Mouse (Mus musculus) cerebellum, adult 2 months (tissue): ENCODE results near the gene Bcar1.

ENCODE experiments used
- CTCF ChIP-seq: fragments of 200-500 bp; IDR thresholded peaks from 2 replicates; pipeline ENCODE4 v1.5.1; 2011; ENCODE audit warnings: low read depth, mild to moderate bottlenecking, control low read depth, low read length, moderate library complexity, borderline replicate concordance; ENCODE audit not compliant: insufficient read depth
- POLR2A ChIP-seq: fragments of 200-500 bp; IDR thresholded peaks from 2 replicates; pipeline ENCODE4 v1.6.1; 2011; ENCODE audit warnings: low read length, control low read depth, borderline replicate concordance; ENCODE audit not compliant: insufficient read depth

GRCm38 (mm10) chr8:111787683-111788082, 44.1 kb upstream of the Bcar1 start:
- no peak for TF ChIP-seq POLR2A
- TF ChIP-seq CTCF, result no peak
